Mouse (Mus musculus): ENCODE results near the gene Btbd8. TPM values are rescaled to one million over a fixed set of nuclear protein-coding genes. Genes with fewer than 3 reads are reported as not detected.

The Btbd8 gene
- total RNA-seq (2023) = 10.2 TPM

DNA sequence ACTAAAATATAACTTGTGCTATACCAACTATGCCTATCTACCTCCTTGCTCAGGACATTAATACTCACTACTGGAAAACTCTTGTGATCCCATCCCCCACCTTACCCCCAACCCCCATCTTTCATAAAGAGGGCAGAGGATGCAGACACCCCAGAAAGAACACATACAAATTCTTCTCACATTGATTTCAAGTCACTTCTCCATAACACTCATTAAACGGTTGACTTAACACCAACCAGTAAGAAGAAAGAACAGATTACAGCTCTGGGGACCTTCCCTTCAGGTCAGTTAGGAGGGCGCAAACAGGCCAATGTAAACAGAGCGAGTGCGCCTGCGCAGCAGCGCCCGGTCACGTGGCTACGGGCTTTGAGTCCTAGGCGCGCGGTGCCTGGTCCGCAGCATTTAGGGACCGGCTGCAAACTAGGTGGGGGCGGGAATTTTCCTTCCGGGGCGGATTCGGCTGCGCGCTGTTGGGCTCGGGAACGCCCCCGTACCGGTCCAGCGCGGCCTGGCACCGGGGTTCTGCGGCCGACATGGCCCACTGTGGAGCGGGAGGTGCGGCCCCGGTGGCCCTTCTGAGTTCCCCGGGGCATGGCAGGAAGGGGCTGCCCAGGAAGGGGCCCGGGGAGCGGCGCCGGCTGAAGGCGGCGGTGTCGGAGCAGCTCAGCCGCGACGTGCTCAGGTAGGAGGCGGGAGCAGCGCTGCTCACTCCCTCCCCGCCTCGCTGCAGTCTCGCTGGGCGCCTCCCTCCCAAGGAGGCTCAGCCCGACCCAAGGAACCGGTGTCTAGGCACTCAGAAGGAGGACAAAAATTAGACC is at the start of gene Btbd8:
Btbd8 (plus strand) TSS at position 534 of the 818 bp plus-strand sequence.

GRCm38 (mm10) chr5:107402436-107402835 is 35.4 kb upstream of the Btbd8 start, which contains the start of gene Ephx4:
Ephx4 (plus strand) TSS chr5:107402736.

GRCm38 (mm10) chr5:107431249-107431648 is 6.5 kb upstream of the Btbd8 start, which contains the start of gene Lpcat2b:
Lpcat2b (plus strand) TSS chr5:107431549.

GRCm38 (mm10) chr5:107507321-107507720 is 69.5 kb downstream of the Btbd8 start, which contains the start of gene Gm42669:
Gm42669 (plus strand) TSS chr5:107507621.

GRCm38 (mm10) chr5:107534581-107534980 is 96.8 kb downstream of the Btbd8 start, which contains the start of gene 1700028K03Rik:
1700028K03Rik (plus strand) TSS chr5:107534709.

Other genes with a start within 250 kb of the Btbd8 start
- 98.9 TPM for gene Tgfbr3, start 148.4 kb upstream of the Btbd8 start, total RNA-seq (2023)
- 1.5 TPM for gene Brdt, start 106.8 kb upstream of the Btbd8 start, total RNA-seq (2023)
- gene Ephx4, start 35.3 kb upstream of the Btbd8 start, total RNA-seq (2023) = 1.1 TPM
- gene Lpcat2b, start 6.4 kb upstream of the Btbd8 start, total RNA-seq (2023) = not detected
- gene Gm42669, start 69.6 kb downstream of the Btbd8 start, total RNA-seq (2023) = 0.47 TPM
- not detected for gene 1700028K03Rik, start 96.7 kb downstream of the Btbd8 start, total RNA-seq (2023)
- 26.1 TPM for gene Rpap2, start 159.4 kb downstream of the Btbd8 start, total RNA-seq (2023)
- gene Glmn, start 159.9 kb downstream of the Btbd8 start, total RNA-seq (2023) = 10.9 TPM